Mouse (Mus musculus): Measurements from ENCODE around the gene Amh.
"Not testable (repeated sequence)": the region's sequence is repeated elsewhere in the genome, so short reads cannot be mapped to it uniquely, and the experiment has no call there.

Gene Amh

GRCm38 (mm10) chr10:80806341-80807056 is 1.5 kb downstream of the Amh start:
- no peak for DNase-seq (ENCODE audit: extremely low read depth, low read depth, low spot score)

GRCm38 (mm10) chr10:80807057-80807627 is 2.1 kb downstream of the Amh start:
- DNase-seq (ENCODE audit: extremely low read depth, low read depth, low spot score) = no peak

GRCm38 (mm10) chr10:80808099-80808984 is 3.3 kb downstream of the Amh start:
- DNase-seq (ENCODE audit: extremely low read depth, low read depth, low spot score) = no peak

GRCm38 (mm10) chr10:80808985-80809632 is 4.1 kb downstream of the Amh start:
- DNase-seq (ENCODE audit: extremely low read depth, low read depth, low spot score) = no peak

GRCm38 (mm10) chr10:80810084-80810483 is 5.0 kb downstream of the Amh start:
- no peak for DNase-seq (ENCODE audit: extremely low read depth, low read depth, low spot score)

GRCm38 (mm10) chr10:80812391-80813041 is 7.5 kb downstream of the Amh start:
- no peak for DNase-seq (ENCODE audit: extremely low read depth, low read depth, low spot score)

- no peak for DNase-seq (ENCODE audit: extremely low read depth, low read depth, low spot score)
These were observed 8.3 kb downstream of the Amh start, which contains the start of gene Jsrp1 for GRCm38 (mm10) chr10:80813366-80813765. Gene Jsrp1 (minus strand): TSS chr10:80813498.

- DNase-seq (ENCODE audit: extremely low read depth, low read depth, low spot score) = no peak
These were observed 9.8 kb downstream of the Amh start for GRCm38 (mm10) chr10:80814800-80815199.

GRCm38 (mm10) chr10:80816303-80816702 is 11.3 kb downstream of the Amh start:
- DNase-seq (ENCODE audit: extremely low read depth, low read depth, low spot score) = not testable (repeated sequence)

- no peak for DNase-seq (ENCODE audit: extremely low read depth, low read depth, low spot score)
These were observed 12.1 kb downstream of the Amh start for GRCm38 (mm10) chr10:80817164-80817563.

- not testable (repeated sequence) for DNase-seq (ENCODE audit: extremely low read depth, low read depth, low spot score)
These were observed 12.9 kb downstream of the Amh start for GRCm38 (mm10) chr10:80817955-80818354.

- DNase-seq (ENCODE audit: extremely low read depth, low read depth, low spot score) = no peak
These were observed 13.7 kb downstream of the Amh start for GRCm38 (mm10) chr10:80818599-80819281.

- no peak for DNase-seq (ENCODE audit: extremely low read depth, low read depth, low spot score)
These were observed 14.4 kb downstream of the Amh start for GRCm38 (mm10) chr10:80819406-80819805.

GRCm38 (mm10) chr10:80821991-80822390 is 16.9 kb downstream of the Amh start:
- DNase-seq (ENCODE audit: extremely low read depth, low read depth, low spot score) = no peak

GRCm38 (mm10) chr10:80822528-80822927 is 17.5 kb downstream of the Amh start:
- no peak for DNase-seq (ENCODE audit: extremely low read depth, low read depth, low spot score)

- DNase-seq (ENCODE audit: extremely low read depth, low read depth, low spot score) = no peak
These were observed 18.3 kb downstream of the Amh start for GRCm38 (mm10) chr10:80823316-80823715.

- no peak for DNase-seq (ENCODE audit: extremely low read depth, low read depth, low spot score)
These were observed 19.0 kb downstream of the Amh start for GRCm38 (mm10) chr10:80823847-80824643.

GRCm38 (mm10) chr10:80824827-80825226 is 19.8 kb downstream of the Amh start:
- DNase-seq (ENCODE audit: extremely low read depth, low read depth, low spot score) = no peak
